Mouse (Mus musculus): ENCODE data around the gene Nptxr. TPM values are rescaled to one million over a fixed set of nuclear protein-coding genes. Genes with fewer than 3 reads are reported as not detected.

Gene Nptxr
- polyA plus RNA-seq, 1 experiment from 2014 or later: 9.0 TPM

- H3K4me3 ChIP-seq (replicated peaks): no peak overlapping the region
- H3K36me3 ChIP-seq: no peaks in the 10 kb centered on the region
- 0 out of 2 replicates have a peak, but pooled peaks cover 3% of the 10 kb centered on the region for H3K27me3 ChIP-seq
- ATAC-seq (ENCODE audit: insufficient number of reproducible peaks, low FRiP score, low TSS enrichment, low read depth): no peak
- no peaks in the 10 kb centered on the region for H3K4me1 ChIP-seq
- no peak overlapping the region for H3K9ac ChIP-seq
- no peaks in the 10 kb centered on the region for H3K9me3 ChIP-seq (replicated peaks)
- H3K4me2 ChIP-seq (replicated peaks): no peak overlapping the region
- no peak overlapping the region for H3K27ac ChIP-seq (replicated peaks)
- 48% methylated on average over 1 of the region's 1 CpGs for WGBS
Measured at GRCm38 (mm10) chr15:79785056-79785455, 19.5 kb downstream of the Nptxr start.

- Histone ChIP-seq H3K36me3 (no peaks in the 10 kb centered on the region), H3K4me2 (replicated peaks) (no peak within 1 kb of the TSS), H3K9me3 (replicated peaks) (no peaks in the 10 kb centered on the region), H3K4me1 (peaks cover 15% of the 10 kb centered on the region), H3K4me3 (replicated peaks) (no peak within 1 kb of the TSS), H3K27ac (replicated peaks) (no peak within 1 kb of the TSS), H3K9ac (no peak within 1 kb of the TSS), H3K27me3 (0 out of 2 replicates have a peak, but pooled peaks cover 3% of the 10 kb centered on the region)
- ATAC-seq (ENCODE audit: insufficient number of reproducible peaks, low FRiP score, low TSS enrichment, low read depth): no peak
Measured at GRCm38 (mm10) chr15:79777749-79778148, 26.8 kb downstream of the Nptxr start, which contains the start of gene Dnal4. Gene Dnal4, minus strand, starts transcription at chr15:79777849.

- 62% methylated on average over 7 of the region's 7 CpGs for WGBS
- Histone ChIP-seq H3K36me3 (no peaks in the 10 kb centered on the region), H3K9me3 (replicated peaks) (no peaks in the 10 kb centered on the region), H3K4me2 (replicated peaks) (no peak overlapping the region), H3K9ac (no peak overlapping the region), H3K27me3 (no peaks in the 10 kb centered on the region), H3K4me1 (peaks cover 19% of the 10 kb centered on the region), H3K27ac (replicated peaks) (no peak overlapping the region), H3K4me3 (replicated peaks) (no peak overlapping the region)
- no peak for ATAC-seq (ENCODE audit: insufficient number of reproducible peaks, low FRiP score, low TSS enrichment, low read depth)
Measured at GRCm38 (mm10) chr15:79775662-79776061, 28.9 kb downstream of the Nptxr start.

- Histone ChIP-seq H3K36me3 (no peaks in the 10 kb centered on the region), H3K9ac (peak overlapping the region; percentile 69), H3K27ac (replicated peaks) (peak overlapping the region; percentile 85), H3K4me2 (replicated peaks) (peak overlapping the region; percentile 66), H3K9me3 (replicated peaks) (no peaks in the 10 kb centered on the region), H3K4me3 (replicated peaks) (peak overlapping the region; percentile 94), H3K4me1 (peaks cover 22% of the 10 kb centered on the region), H3K27me3 (no peaks in the 10 kb centered on the region)
- ATAC-seq (ENCODE audit: insufficient number of reproducible peaks, low FRiP score, low TSS enrichment, low read depth): peak; percentile 98
- under 1% methylated on average over 48 of the region's 50 CpGs for WGBS
Measured at GRCm38 (mm10) chr15:79774117-79775027, 30.2 kb downstream of the Nptxr start.

- 74% methylated on average over 21 of the region's 21 CpGs for WGBS
- H3K27me3 ChIP-seq: no peaks in the 10 kb centered on the region
- no peaks in the 10 kb centered on the region for H3K9me3 ChIP-seq (replicated peaks)
- H3K4me2 ChIP-seq (replicated peaks): no peak overlapping the region
- H3K36me3 ChIP-seq: no peaks in the 10 kb centered on the region
- no peak overlapping the region for H3K9ac ChIP-seq
- H3K27ac ChIP-seq (replicated peaks): no peak overlapping the region
- peaks cover 37% of the 10 kb centered on the region for H3K4me1 ChIP-seq
- no peak overlapping the region for H3K4me3 ChIP-seq (replicated peaks)
- no peak for ATAC-seq (ENCODE audit: insufficient number of reproducible peaks, low FRiP score, low TSS enrichment, low read depth)
Measured at GRCm38 (mm10) chr15:79770629-79771240, 33.8 kb downstream of the Nptxr start.

GRCm38 (mm10) chr15:79768302-79768701, 36.3 kb downstream of the Nptxr start:
- ATAC-seq (ENCODE audit: insufficient number of reproducible peaks, low FRiP score, low TSS enrichment, low read depth): no peak
- no peak overlapping the region for H3K4me2 ChIP-seq (replicated peaks)
- H3K27ac ChIP-seq (replicated peaks): no peak overlapping the region
- peaks cover 44% of the 10 kb centered on the region for H3K4me1 ChIP-seq
- no peaks in the 10 kb centered on the region for H3K27me3 ChIP-seq
- 65% methylated on average over 6 of the region's 6 CpGs for WGBS
- H3K4me3 ChIP-seq (replicated peaks): no peak overlapping the region
- no peaks in the 10 kb centered on the region for H3K9me3 ChIP-seq (replicated peaks)
- no peak overlapping the region for H3K9ac ChIP-seq
- peaks cover 14% of the 10 kb centered on the region; the same call in 1 of the 2 replicates for H3K36me3 ChIP-seq

GRCm38 (mm10) chr15:79767327-79767961, 37.1 kb downstream of the Nptxr start:
- Histone ChIP-seq H3K27me3 (no peaks in the 10 kb centered on the region), H3K4me2 (replicated peaks) (no peak overlapping the region), H3K4me1 (peaks cover 43% of the 10 kb centered on the region), H3K36me3 (peaks cover 22% of the 10 kb centered on the region), H3K9me3 (replicated peaks) (no peaks in the 10 kb centered on the region), H3K27ac (replicated peaks) (no peak overlapping the region), H3K4me3 (replicated peaks) (no peak overlapping the region), H3K9ac (no peak overlapping the region)
- WGBS: 80% methylated on average over 16 of the region's 16 CpGs
- ATAC-seq (ENCODE audit: insufficient number of reproducible peaks, low FRiP score, low TSS enrichment, low read depth): no peak

GRCm38 (mm10) chr15:79766586-79767071, 37.9 kb downstream of the Nptxr start:
- Histone ChIP-seq H3K27me3 (no peaks in the 10 kb centered on the region), H3K9me3 (replicated peaks) (no peaks in the 10 kb centered on the region)
- ATAC-seq (ENCODE audit: insufficient number of reproducible peaks, low FRiP score, low TSS enrichment, low read depth): no peak

GRCm38 (mm10) chr15:79766168-79766567, 38.4 kb downstream of the Nptxr start:
- WGBS: 62% methylated on average over 9 of the region's 10 CpGs
- no peaks in the 10 kb centered on the region for H3K9me3 ChIP-seq (replicated peaks)
- no peak overlapping the region for H3K4me2 ChIP-seq (replicated peaks)
- H3K27me3 ChIP-seq: no peaks in the 10 kb centered on the region
- peaks cover 43% of the 10 kb centered on the region for H3K4me1 ChIP-seq
- 0 out of 2 replicates have a peak overlapping the region, but pooled peaks have one; percentile 34 for H3K27ac ChIP-seq (replicated peaks)
- ATAC-seq (ENCODE audit: insufficient number of reproducible peaks, low FRiP score, low TSS enrichment, low read depth): no peak
- H3K36me3 ChIP-seq: peaks cover 32% of the 10 kb centered on the region
- no peak overlapping the region for H3K4me3 ChIP-seq (replicated peaks)
- H3K9ac ChIP-seq: no peak overlapping the region

More at GRCm38 (mm10) chr15:79766586-79767071, 37.9 kb downstream of the Nptxr start:
- peaks cover 30% of the 10 kb centered on the region for H3K36me3 ChIP-seq
- peaks cover 43% of the 10 kb centered on the region for H3K4me1 ChIP-seq
- H3K4me2 ChIP-seq (replicated peaks): no peak overlapping the region
- H3K27ac ChIP-seq (replicated peaks): peak overlapping the region; percentile 34; the same call in 1 of the 2 replicates
- WGBS: 80% methylated on average over 10 of the region's 10 CpGs
- H3K9ac ChIP-seq: no peak overlapping the region
- no peak overlapping the region for H3K4me3 ChIP-seq (replicated peaks)

- Histone ChIP-seq H3K27ac (replicated peaks) (0 out of 2 replicates have a peak overlapping the region, but pooled peaks have one; percentile 17), H3K4me3 (replicated peaks) (no peak overlapping the region), H3K27me3 (no peaks in the 10 kb centered on the region), H3K9ac (no peak overlapping the region), H3K4me2 (replicated peaks) (no peak overlapping the region), H3K9me3 (replicated peaks) (no peaks in the 10 kb centered on the region), H3K4me1 (peaks cover 37% of the 10 kb centered on the region), H3K36me3 (peaks cover 32% of the 10 kb centered on the region)
- WGBS: 88% methylated on average over 2 of the region's 2 CpGs
- ATAC-seq (ENCODE audit: insufficient number of reproducible peaks, low FRiP score, low TSS enrichment, low read depth): no peak
Measured at GRCm38 (mm10) chr15:79765361-79765760, 39.2 kb downstream of the Nptxr start.
